Mouse (Mus musculus): ENCODE data around the gene Lcn9.
"Not testable (repeated sequence)": the region's sequence is repeated elsewhere in the genome, so short reads cannot be mapped to it uniquely, and the experiment has no call there.

The Lcn9 gene

DNA sequence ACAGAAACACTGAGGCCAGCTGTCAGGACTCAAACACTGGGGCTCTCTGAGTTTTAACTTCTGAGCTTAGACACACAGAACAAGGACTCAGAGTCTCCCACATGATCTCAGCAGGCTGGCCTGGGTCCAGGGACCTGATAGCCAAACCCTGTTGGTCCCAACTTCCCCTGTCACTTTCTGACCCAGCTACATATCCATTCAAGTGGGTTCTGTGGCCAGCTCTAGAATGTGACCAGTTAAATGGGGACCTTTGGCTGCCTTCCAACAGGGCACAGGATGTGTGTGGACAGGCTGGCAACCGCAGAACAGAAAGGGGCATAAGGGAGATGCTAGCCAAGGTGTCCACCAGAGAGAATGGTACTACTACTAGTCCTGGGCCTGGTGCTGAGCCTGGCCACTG lies at the start of gene Lcn9:
Gene Lcn9, plus strand, starts transcription at position 348 of the 400 bp plus-strand sequence.
- no peak for DNase-seq (ENCODE audit: low spot score)

GRCm38 (mm10) chr2:25773507-25773906 lies 49.4 kb upstream of the Lcn9 start:
- no peak for DNase-seq (ENCODE audit: low spot score)

GRCm38 (mm10) chr2:25774640-25775039 lies 48.3 kb upstream of the Lcn9 start:
- DNase-seq (ENCODE audit: low spot score): no peak

DNA sequence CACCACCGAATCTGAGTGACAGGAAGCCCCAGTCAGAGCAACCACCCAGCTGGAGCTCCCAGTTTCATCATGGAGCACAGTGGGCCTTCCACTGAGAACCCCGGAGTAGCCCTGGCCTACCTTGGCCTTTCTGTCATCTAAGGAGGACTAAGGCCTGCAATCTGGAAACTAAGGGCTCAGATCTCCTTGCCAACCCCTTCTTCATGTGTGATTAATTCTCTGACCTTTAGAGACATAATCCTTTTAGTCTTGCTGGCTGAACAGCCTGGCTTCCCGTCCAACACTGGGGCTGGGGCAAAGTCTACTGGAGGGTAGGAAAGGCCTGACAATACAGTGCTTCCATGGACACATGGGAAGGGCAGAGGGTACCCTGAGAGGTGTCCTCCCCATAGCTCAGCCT lies 47.0 kb upstream of the Lcn9 start:
- no peak for DNase-seq (ENCODE audit: low spot score)

- DNase-seq (ENCODE audit: low spot score): no peak
These were observed 46.2 kb upstream of the Lcn9 start, which contains the start of gene Lcn11 for GRCm38 (mm10) chr2:25776717-25777116. Gene Lcn11, plus strand, starts transcription at chr2:25777017.

DNA sequence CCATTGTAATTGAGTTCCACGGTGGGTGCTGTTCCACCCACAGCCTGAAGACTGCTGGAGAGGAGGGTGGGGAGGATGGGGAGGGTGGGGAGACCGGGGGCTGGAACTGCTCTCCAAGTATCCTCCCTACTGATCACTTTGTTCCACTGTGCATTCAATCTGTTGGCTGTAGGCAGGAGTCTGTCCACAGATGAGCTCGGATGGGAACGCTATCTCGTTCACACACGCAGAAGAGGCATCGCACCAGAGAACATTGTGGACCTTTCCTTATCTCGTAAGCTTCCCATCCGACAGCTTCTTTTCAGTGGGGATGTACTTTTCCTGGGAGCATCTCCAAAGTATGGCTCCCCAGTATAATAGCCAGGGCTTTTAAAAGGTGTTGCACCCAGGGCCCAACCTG lies 43.9 kb upstream of the Lcn9 start:
- no peak for DNase-seq (ENCODE audit: low spot score)

GRCm38 (mm10) chr2:25780921-25781320 lies 42.0 kb upstream of the Lcn9 start:
- DNase-seq (ENCODE audit: low spot score): no peak

GRCm38 (mm10) chr2:25781957-25782356 lies 41.0 kb upstream of the Lcn9 start, which contains the start of gene Gm13539:
Gene Gm13539, plus strand, starts transcription at chr2:25782257.
- no peak for DNase-seq (ENCODE audit: low spot score)

DNA sequence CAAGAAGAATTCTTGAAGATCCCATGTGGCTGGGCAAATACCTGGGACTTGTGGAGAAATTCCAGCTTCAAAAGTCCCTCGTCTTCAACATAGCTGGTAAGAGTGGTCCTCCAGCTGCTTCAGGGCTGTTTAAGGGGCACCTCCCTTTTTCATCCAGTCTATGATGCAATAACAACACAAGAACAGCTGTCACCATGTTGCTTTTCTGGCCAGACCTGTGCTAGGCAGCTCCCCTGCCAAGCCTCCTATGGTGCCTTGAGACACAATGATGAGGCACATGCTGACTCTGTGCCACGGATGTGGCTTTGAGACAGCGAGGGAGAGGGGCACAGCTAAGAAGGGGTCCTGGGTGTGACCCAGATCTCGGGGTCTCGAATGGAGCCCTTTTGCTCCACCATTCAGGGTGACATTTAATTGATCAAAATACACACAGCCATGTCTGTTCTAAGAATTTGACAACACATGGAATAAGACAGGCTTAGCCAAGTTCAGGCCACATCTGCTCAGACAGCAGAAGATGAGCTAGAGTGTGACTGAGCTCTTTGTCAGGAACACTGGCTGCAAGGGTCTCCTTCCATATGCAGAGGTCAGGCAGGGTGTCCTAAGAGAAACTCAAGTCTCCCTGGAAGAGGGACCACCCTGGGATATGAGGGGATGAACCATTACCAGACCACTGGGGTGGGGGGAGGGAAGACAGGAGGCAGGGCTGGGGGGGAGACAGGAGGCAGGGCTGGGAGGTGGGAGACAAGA lies 37.2 kb upstream of the Lcn9 start:
- DNase-seq (ENCODE audit: low spot score): no peak

DNA sequence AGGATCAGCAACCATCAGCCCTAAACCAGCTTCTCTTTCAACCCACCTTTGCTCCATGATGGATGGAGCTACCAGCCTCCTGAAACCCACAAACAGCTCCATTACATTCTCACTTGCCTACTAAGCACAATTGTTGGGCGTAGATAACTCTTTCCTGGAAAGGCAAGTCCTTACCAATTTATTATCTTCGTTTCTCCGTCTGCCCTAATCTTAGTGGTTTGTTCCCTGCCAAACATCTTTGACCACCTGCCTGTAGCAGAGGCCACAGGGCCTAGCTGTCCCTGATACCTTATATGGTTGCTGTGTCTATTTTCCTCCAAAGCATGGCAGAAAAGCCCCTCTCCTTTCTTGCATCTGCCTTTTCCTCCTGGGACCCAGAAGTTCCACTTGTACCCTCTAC lies 33.9 kb upstream of the Lcn9 start:
- no peak for DNase-seq (ENCODE audit: low spot score)

- DNase-seq (ENCODE audit: low spot score): no peak
These were observed 25.3 kb upstream of the Lcn9 start for GRCm38 (mm10) chr2:25797635-25798034.

DNA sequence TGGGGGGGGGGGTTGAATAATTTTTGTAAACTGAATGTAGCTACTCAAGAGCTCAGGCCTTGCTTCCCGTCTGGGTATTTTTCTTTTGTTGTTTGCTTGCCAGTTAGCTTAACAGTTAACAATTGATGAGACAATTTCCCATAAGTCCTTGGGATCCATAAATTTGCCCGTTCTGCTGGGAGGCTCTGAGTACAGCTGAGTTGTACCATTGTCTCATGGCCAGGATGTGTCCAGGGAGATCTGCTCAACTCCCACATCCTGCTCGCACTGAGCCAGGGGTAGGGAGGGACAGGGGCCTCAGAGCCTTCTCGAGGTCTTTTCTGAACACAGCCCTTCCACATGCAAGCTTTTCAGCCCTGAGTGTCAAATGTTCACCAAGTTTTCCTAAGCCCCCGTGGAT lies 24.9 kb upstream of the Lcn9 start:
- DNase-seq (ENCODE audit: low spot score): no peak

DNA sequence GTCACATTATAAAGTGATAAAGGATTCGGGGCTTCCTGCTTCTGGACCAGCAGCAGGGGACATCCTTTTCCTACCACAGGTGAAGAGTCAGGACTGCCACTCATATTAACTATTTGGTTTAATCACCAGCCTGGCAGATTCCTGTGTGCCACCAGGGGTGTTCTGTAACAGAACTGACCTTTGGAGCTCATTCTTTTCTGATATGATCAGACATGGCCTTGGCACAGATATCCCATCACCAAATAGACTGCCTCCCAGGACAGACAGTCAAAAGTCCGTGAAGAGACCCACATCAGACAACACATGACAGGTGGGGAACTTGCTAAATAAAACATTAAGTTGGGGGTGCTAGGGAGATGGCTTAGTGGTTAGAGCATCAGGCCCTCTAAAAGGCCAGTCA lies 11.2 kb upstream of the Lcn9 start:
- no peak for DNase-seq (ENCODE audit: low spot score)

GRCm38 (mm10) chr2:25813364-25813763 lies 9.6 kb upstream of the Lcn9 start:
- DNase-seq (ENCODE audit: low spot score): no peak

- not testable (repeated sequence) for DNase-seq (ENCODE audit: low spot score)
These were observed 7.2 kb upstream of the Lcn9 start, which contains the start of gene Glt6d1 for GRCm38 (mm10) chr2:25815748-25816147. Gene Glt6d1, minus strand, starts transcription at chr2:25815848.

DNA sequence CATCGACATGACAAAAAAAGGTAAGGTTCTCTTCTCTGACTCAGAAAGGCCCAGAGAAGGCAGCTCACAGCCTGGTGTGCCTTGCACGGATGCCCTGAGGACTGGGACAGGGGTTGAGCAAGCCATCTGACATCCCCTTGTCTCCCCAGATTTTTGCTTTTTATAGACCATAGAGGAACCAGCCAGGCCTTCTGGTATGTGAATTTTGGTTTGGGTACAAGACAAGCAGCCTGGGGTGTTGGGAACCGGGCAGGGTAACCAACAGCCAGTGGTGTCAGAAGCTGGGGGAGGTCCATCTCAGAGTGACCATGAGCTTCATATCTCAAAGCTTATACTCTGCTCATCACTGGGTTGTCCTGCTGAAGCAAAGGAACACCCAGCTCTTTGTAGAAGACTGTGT lies 1.8 kb downstream of the Lcn9 start:
- no peak for DNase-seq (ENCODE audit: low spot score)

DNA sequence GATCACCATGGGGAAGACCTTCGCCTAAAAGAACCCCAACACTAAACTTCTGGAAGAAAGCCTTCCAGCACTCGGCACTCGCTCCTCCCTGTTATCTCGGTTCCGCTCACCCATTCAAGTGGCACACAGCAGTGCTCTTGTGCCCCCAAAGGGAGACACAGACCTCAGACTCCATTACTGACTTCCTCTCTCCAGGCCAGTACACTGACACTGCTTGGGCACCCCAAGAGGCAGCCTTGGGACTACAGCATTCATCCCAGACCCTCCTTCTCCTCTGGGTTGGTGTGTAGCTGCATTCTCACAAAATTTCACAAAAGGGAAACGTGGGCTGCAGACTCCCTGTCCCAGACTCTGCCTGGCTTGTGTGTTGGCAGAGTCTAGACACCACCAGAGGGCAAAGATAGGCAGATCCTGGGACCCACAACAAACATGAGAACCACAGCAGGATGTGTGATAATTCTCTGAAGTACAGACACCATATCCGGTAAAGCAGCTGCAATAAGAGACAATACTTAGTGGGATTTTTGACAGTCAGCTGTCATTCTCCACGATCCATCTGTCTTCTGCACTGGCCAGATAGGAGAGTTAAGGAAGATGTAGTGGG lies 5.5 kb downstream of the Lcn9 start:
- DNase-seq (ENCODE audit: low spot score): no peak

DNA sequence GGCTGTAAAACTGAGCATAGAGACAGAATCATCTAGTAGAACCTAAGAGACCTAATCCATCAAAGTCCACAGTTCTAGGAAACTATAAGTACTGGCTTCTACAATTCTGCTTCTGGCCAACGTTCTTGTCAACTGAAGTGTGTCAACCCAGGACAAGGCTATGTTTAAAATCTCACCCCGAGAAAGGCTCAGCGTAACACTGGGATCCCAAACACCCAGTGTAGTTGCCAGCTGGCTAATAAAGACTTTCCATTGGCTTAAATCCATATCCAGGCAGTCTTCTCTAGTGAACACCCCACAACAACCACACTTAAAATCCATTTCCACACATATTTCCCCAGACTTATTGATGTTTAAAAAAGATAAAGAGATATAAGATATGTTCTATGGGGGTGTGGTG lies 7.8 kb downstream of the Lcn9 start:
- no peak for DNase-seq (ENCODE audit: low spot score)

DNA sequence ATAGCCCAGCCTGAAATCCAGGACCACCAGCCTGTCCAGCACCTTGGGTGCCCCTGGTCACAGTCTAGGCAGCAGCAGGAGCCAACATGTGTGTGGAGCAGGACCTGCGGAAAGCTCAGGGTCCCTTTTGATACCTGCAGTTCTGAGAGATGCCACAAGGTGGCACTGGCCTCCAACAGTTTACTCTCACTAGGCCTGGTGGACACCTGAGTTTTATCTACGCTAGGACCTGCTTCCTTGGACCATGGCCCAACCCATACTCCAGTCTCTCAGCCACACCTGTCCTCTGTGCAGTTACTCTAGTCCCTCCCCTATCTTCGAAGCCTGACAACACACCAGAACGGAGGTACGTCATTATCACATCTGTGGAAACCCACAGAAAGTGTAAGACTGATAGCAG lies 13.3 kb downstream of the Lcn9 start:
- peak; percentile 75 for DNase-seq (ENCODE audit: low spot score)

DNA sequence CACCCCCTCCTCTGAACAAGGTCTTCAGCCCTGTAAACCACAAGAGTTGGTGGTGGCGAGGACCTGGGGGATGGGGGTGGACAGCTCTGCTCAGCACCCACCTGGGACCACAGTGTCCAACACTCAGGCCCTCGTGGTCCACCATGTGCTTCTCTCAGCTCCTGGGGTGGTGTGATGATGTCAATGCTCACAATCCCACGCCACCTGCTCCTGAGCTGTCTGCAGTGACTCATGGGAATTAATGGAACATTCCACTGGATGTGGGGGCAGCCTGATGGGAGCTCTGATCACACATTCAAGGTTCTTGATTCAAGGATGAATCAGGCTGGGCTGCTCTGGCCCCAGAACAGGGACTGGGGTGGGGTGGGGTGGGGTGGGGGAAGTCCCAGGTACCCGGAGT lies 19.2 kb downstream of the Lcn9 start:
- no peak for DNase-seq (ENCODE audit: low spot score)

DNA sequence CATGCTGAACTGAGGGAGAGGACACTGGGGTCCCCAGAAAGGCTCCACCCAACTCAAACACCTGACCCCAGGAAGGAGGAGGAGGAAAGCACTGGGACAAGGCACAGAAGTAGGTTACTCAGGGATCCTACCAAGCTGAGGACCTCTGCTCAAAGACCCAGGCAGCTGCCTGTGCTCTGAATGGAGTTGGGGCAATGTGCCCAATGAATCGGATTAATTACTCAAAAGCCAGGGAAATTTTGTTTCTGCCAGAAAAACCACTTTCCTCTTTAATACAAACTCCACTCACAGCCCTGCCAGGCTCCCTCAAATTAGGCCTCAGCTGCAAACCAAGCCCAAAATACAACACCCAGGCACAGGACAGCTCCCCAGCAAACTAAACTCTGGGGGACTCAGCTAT lies 19.8 kb downstream of the Lcn9 start:
- no peak for DNase-seq (ENCODE audit: low spot score)

GRCm38 (mm10) chr2:25844097-25844496 lies 21.1 kb downstream of the Lcn9 start:
- no peak for DNase-seq (ENCODE audit: low spot score)

- no peak for DNase-seq (ENCODE audit: low spot score)
These were observed 23.6 kb downstream of the Lcn9 start for GRCm38 (mm10) chr2:25846516-25846915.

- DNase-seq (ENCODE audit: low spot score): no peak
These were observed 24.3 kb downstream of the Lcn9 start, which contains the start of gene Sohlh1 for GRCm38 (mm10) chr2:25847226-25847625. Gene Sohlh1, minus strand, starts transcription at chr2:25847248.
